Comparison of ENCODE assay signal across 7 mouse cellular contexts in the genomic region with DNA sequence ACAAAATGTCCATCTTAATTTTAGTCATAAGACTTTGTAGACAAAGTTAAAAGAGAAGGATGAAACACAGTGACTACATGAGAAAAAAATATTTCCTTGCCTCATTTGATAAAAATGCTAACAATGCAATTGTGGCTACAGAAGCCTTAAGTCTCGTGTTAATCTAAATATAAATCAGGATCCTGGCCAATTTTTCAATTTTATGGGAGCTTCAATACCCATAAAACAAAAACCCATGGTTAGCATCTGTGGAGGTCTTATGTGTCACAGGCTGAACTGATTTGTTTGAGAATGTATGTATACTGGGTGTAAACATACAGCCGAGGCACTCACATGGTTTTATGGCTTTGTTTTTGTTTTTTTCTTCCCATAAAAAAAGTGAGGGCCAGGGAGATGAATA. TPM values are rescaled to one million over a fixed set of nuclear protein-coding genes. Genes with fewer than 3 reads are reported as not detected.
A peak's percentile ranks its signal among the peaks of the same experiment; 100 is the strongest.
DNase-seq lines count a peak whose midpoint lies in the region; ATAC-seq and TF ChIP-seq lines count a peak whose summit lies in the region.

No protein-coding gene starts in this region.

- H3K9me3 ChIP-seq in lung, embryonic 16.5 days (ENCODE audit: control insufficient read depth, low read length), result no peaks in the 10 kb centered on the region
- no peaks in the 10 kb centered on the region for H3K9me3 ChIP-seq in limb, embryonic 14.5 days (ENCODE audit: control insufficient read depth, low read length)
- H3K9me3 ChIP-seq in stomach, embryonic 15.5 days, result no peaks in the 10 kb centered on the region

- H3K4me2 ChIP-seq in lung, embryonic 16.5 days (ENCODE audit: low read depth, low read length), result peak overlapping the region; percentile 85
- peak overlapping the region; percentile 64 for H3K4me2 ChIP-seq in limb, embryonic 14.5 days (replicated peaks; ENCODE audit: low read depth, low read length, severe bottlenecking)
- H3K4me2 ChIP-seq in stomach, embryonic 15.5 days, result peak overlapping the region; percentile 57

- no peaks in the 10 kb centered on the region for H3K36me3 ChIP-seq in lung, embryonic 16.5 days (ENCODE audit: control insufficient read depth, insufficient read depth, low read length)
- H3K36me3 ChIP-seq in limb, embryonic 14.5 days (ENCODE audit: control insufficient read depth, insufficient read depth, low read length), result peaks cover 2% of the 10 kb centered on the region; the same call in 1 of the 2 replicates
- H3K36me3 ChIP-seq in stomach, embryonic 15.5 days, result no peaks in the 10 kb centered on the region

- 3% methylated on average over 2 of the region's 2 CpGs for WGBS in lung, embryonic 16.5 days
- 5% methylated on average over 2 of the region's 2 CpGs for WGBS in limb, embryonic 14.5 days
- 5% methylated on average over 2 of the region's 2 CpGs for WGBS in stomach, embryonic 15.5 days

- H3K27ac ChIP-seq in lung, embryonic 16.5 days (ENCODE audit: low read length), result peak overlapping the region; percentile 98
- peak overlapping the region; percentile 93 for H3K27ac ChIP-seq in limb, embryonic 14.5 days (replicated peaks; ENCODE audit: low read depth, low read length)
- peak overlapping the region; percentile 97 for H3K27ac ChIP-seq in stomach, embryonic 15.5 days

- peak overlapping the region; percentile 75 for H3K4me3 ChIP-seq in lung, embryonic 16.5 days (ENCODE audit: low read length)
- peak overlapping the region; percentile 92 for H3K4me3 ChIP-seq in limb, embryonic 14.5 days (replicated peaks; ENCODE audit: low read length)
- H3K4me3 ChIP-seq in stomach, embryonic 15.5 days (replicated peaks), result peak overlapping the region; percentile 96

- H3K4me1 ChIP-seq in lung, embryonic 16.5 days (replicated peaks; ENCODE audit: control insufficient read depth, insufficient read depth, low read length), result peaks cover 4% of the 10 kb centered on the region
- peaks cover 5% of the 10 kb centered on the region; the same call in 1 of the 2 replicates for H3K4me1 ChIP-seq in limb, embryonic 14.5 days (ENCODE audit: control insufficient read depth, insufficient read depth, low read length)
- H3K4me1 ChIP-seq in stomach, embryonic 15.5 days, result peaks cover 11% of the 10 kb centered on the region

- H3K9ac ChIP-seq in lung, embryonic 16.5 days (ENCODE audit: low read length), result peak overlapping the region; percentile 96
- peak overlapping the region; percentile 91 for H3K9ac ChIP-seq in limb, embryonic 14.5 days (ENCODE audit: low read depth, low read length, severe bottlenecking)
- peak overlapping the region; percentile 40; the same call in 1 of the 2 replicates for H3K9ac ChIP-seq in stomach, embryonic 15.5 days

- H3K27me3 ChIP-seq in lung, embryonic 16.5 days (ENCODE audit: control insufficient read depth, insufficient read depth, low read depth, low read length), result no peaks in the 10 kb centered on the region
- H3K27me3 ChIP-seq in limb, embryonic 14.5 days (ENCODE audit: control insufficient read depth, insufficient read depth, low read length), result no peaks in the 10 kb centered on the region
- no peaks in the 10 kb centered on the region for H3K27me3 ChIP-seq in stomach, embryonic 15.5 days (replicated peaks)

- no peak for ATAC-seq in lung, embryonic 16.5 days (ENCODE audit: low read depth)
- no peak for ATAC-seq in limb, embryonic 14.5 days (ENCODE audit: low FRiP score, low read depth)
- no peak for ATAC-seq in stomach, embryonic 15.5 days (ENCODE audit: insufficient read depth, low FRiP score, low read depth)

- TF ChIP-seq POLR2A in limb, embryonic 14.5 days (IDR thresholded peaks at IDR 0.05; ENCODE audit: borderline replicate concordance, extremely low read depth, insufficient read depth, insufficient read length), result no peak

- DNase-seq in lung, postnatal 4 days, result no peak
- peak; percentile 11 for DNase-seq in fibroblast of lung, adult 2 months (ENCODE audit: low read depth)
- peak; percentile 13 for DNase-seq in limb, embryonic 14.5 days (ENCODE audit: low spot score)
- DNase-seq in cerebellum, adult 18-20 months, result no peak
- DNase-seq in frontal cortex, postnatal 25 days (ENCODE audit: low spot score in 2 of 2), result no peak

RNA-seq across cellular contexts. Expression of a gene that starts 0.7 kb away (rescaled TPM):
- 52.4 and 53.0 TPM in 2 replicates for polyA plus RNA-seq in lung, embryonic 16.5 days (2015; fragmentation: Nextera tagmentation; extraction: Ambion mirVana)
- 45.6 and 46.1 TPM in 2 replicates for polyA plus RNA-seq in limb, embryonic 14.5 days (2012; rRNA removed)
- polyA plus RNA-seq in limb, embryonic 14.5 days (2014; fragmentation: Nextera tagmentation; extraction: Ambion mirVana), result 60.4 and 64.0 TPM in 2 replicates
- polyA plus RNA-seq in stomach, embryonic 15.5 days (2015; fragmentation: Nextera tagmentation; extraction: Ambion mirVana), result 65.0 and 69.1 TPM in 2 replicates

Comparison
In these comparisons a context has a peak if more than half of its experiments do, and no peak if none do; other contexts are left out.
1. H3K9ac ChIP-seq: peak in every context shown above with its lines; median percentile 96 in lung, embryonic 16.5 days; 91 in limb, embryonic 14.5 days; 40 in stomach, embryonic 15.5 days.
2. DNase-seq: peak in fibroblast of lung, adult 2 months (single experiment) and limb, embryonic 14.5 days (single experiment); none in lung, postnatal 4 days (0 of 2), cerebellum, adult 18-20 months (0 of 2) and frontal cortex, postnatal 25 days (0 of 2).
3. Peak in every context shown above with its lines, with median percentiles within 50 percentile points of each other: H3K27ac ChIP-seq, H3K4me2 ChIP-seq and H3K4me3 ChIP-seq.